Mouse (Mus musculus): ENCODE measurements around the gene Tbr1.

The Tbr1 gene

DNA sequence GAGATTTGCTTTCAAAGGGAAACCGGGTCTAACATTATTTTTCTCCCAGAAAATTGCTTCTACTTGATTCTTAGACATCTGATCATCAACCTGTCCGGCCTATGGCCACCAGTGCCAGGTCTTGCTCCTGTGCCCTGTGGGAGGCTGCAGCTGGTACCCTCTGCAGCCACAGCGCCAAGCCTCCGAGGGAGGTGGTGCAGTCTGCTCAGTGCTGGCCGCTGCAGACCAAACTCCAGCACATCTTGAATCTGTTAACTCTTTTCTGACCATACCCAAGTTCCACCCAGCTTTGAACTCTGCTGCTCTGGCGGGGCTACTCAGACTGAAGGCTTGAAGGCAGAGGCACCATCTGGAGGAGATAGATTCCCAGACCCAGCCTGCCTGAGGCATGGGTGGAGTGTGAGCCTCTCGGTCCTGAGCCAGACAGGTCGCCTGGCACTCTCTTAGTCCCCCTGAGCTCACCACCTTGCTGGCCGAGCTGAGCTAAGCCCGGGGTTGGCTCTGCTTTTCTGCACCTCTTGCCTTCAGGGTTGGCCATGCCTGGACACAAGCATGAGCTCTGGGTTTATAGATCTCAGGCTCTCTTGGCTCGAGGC, at the start of gene Tbr1:
TSS of gene Tbr1 (plus strand) at position 275 of the 596 bp plus-strand sequence.
- DNase-seq (ENCODE audit: low spot score) = no peak

DNA sequence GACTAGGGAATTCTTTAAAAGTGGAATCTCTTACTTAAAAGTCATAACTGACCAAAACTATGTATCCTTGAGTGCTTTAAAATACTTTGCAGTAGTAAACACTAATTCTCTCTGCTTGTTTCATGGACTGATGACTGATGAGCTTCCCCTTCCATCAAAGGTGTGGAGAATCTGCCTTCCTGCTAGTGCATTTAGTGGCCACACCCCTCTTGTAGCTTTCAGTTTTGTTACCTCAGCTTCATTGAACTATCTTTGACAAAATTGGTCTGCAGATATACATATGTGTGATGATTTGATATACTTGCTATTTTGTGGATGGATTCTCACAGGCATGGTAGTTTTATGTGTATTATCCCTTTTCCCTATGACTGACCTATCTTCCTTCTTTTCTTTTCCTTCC, 47.7 kb upstream of the Tbr1 start:
- no peak for DNase-seq (ENCODE audit: low spot score)

DNA sequence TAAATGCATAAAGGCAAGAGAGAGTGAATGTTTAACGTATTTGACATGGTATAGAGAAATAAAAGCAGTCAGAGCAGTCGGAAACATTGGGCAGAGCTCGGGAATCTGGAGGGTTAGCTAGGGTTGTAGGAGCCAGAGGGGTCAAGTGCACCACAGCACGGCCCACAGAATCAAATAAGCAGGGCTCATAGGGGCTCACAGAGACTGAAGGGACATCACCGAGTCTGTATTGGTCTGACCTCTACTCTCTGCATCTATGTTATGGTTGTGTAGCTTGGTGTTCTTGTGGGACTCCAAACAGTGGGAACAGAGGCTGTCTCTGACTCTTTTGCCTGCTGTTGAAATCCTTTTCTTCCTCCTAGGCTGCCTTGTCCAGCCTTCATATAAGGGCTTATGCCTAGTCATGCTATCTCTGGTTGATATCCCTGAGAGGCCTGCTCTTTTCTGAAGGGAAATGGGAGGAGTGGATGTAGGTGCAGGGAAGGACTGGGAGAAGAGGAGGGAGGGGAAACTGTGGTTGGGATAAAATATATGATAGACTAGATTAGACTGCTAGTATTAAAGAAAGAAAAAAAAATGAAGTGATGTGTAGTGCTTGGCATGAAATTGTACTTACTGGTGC, 43.4 kb upstream of the Tbr1 start:
- no peak for DNase-seq (ENCODE audit: low spot score)

DNA sequence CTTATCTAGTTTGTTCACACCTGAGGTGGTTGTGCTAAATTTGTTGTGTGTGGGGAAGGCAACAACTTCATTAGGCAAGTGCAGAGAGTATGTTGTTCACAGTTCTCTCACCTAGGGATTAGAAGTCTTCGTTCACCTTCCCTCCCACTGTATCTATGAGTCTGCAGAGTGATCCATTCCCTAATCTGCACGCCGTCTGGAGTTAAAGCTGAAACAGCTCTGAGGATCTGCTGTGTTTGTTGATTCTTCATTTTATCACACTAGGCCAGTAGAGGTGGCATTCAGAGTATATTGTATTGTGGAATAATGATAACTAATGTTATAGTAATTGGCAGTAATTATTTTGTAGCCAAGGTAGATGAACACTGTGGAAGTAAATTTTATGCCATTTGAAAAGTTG, 42.7 kb upstream of the Tbr1 start:
- no peak for DNase-seq (ENCODE audit: low spot score)

DNA sequence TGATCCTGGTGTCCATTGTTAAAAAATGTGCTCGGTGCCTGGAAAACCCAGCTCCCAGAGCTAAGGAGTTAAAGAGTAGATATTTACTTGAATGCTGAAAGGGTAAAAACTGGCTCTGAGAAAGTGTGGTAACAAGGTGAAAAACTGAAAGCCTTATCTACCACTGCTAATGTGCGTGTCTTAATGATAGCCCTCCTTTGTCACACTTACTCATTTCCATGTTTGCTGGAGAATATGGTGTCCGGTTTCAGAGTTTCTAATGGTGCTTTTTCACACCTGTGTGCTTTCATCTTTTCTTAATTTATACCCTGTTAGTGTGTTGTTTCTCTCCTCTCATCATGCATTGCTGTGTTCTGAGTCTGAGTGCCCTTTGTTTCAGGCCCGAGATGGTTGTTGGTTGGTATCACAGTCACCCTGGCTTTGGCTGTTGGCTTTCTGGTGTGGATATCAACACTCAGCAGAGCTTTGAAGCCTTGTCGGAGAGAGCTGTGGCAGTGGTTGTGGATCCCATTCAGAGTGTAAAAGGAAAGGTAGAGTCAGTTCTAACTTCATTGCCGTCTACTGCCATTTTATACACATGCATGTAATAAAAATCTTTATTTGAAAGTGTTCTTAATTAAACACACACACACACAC, 38.1 kb upstream of the Tbr1 start:
- DNase-seq (ENCODE audit: low spot score) = no peak

DNA sequence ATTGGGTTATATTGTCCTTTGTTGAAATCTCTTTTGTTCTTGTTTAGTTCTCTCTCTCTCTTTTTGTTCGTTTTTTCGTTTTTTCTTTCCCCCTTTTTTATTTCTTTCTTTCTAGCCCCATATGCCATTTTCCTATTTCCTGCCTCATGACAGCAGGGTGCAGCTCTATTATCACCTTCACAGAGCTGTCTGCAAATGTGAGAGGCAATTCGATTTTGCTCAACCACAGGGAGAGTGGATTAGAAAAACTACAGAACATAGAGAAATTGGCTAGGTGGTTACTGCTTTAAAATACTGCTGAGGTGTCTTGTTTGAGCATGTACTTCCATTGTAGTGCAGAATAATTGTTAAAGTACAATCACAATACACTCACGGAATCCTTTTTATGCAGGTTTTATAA, 37.2 kb upstream of the Tbr1 start:
- no peak for DNase-seq (ENCODE audit: low spot score)

DNA sequence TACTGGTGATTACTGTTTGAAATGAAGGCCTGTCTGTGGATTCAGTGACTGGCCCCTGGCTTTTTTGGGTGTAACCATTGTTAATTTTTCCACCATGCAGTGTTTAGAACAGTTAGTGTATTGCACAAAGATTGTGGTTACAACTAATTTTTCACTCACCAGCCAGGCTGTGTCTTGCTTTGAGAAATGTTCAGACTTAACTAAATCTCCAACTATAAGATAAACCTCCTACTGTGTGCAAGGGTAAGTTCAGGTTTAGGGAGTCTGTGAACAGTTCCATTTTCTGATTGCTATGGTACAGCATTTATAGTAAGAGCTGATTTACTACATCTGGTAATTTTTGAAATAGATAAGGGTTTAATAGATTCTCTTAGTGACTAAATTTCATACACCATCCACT, 21.9 kb upstream of the Tbr1 start:
- no peak for DNase-seq (ENCODE audit: low spot score)

DNA sequence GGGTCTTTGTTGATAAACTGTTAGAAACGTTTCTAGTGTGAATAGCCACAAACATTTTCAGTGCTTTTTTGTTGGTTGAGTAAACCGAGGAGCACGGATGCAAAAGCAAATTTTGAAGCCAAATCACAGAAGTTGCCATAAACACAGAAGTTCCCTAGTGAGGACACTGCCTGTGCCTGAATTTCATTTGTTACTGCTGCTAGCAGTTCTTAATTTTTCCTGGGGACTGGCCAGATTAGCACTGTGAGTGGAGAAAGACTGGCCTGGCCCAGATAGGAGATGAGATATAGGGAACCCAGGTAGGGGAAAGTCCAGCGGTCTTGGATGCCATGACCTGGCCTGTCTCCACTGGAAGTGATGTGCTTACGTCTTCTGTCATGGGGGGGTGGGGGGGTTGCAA, 7.8 kb upstream of the Tbr1 start:
- DNase-seq (ENCODE audit: low spot score) = no peak

DNA sequence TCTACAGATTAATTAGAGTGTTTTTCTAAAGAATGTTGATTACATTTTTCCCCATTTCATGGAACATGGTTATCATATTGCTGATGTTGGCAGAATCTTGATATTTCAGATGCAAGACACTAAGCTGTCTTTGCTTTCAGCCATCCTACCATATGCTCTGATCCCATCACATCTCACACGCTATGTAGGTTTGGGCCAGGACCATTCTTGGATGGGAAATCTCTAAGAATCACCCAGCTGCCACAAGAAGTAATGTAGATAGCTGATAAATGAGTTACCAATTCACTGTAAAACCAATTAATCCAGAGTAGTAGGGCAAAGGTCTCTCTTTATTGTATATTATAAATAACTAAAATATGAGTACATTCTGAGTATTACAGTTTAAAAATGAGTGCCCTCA, 4.7 kb upstream of the Tbr1 start:
- no peak for DNase-seq (ENCODE audit: low spot score)

DNA sequence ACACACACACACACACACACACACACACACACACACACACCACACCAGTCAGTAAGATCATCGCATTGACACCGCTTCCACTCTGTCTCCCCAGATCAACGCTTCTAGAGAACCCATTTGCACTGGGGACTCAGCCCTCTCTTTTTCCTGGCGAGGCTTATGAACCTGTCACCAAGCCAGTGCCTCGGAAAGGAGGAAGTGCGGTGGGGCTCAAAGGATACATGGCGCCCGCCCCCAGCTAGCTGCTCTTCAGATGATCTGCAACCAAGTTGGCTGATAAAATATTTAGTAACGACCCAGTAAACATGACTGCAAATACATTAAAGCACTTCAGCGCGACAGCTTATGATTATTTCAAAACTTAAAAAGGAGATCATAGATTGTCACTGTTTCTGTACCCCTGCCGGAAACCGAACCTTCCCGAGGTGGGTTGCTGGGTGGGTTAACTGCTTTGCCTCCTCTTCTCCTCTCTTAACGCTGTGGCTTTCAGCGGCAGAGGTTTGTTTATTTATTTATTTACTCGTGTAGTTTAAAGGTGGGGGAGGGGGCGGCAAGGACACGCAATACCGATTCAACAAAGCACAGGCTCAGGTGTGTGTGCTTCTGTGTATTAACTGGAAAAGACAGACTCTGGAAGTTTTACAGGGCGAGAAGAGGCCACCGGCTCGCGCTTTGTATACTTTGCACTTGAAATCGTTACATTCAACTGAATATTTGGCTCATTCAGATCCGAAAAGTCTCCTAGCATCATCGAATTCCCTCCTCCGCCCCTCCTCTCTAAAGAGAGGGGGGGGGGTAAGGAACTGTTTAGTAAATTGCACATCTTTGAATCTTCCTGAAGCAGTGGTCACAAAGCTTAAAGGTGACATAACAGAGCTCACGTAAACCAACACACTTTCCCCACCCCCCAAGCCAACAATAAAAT, 975 bp downstream of the Tbr1 start:
- no peak for DNase-seq (ENCODE audit: low spot score)

DNA sequence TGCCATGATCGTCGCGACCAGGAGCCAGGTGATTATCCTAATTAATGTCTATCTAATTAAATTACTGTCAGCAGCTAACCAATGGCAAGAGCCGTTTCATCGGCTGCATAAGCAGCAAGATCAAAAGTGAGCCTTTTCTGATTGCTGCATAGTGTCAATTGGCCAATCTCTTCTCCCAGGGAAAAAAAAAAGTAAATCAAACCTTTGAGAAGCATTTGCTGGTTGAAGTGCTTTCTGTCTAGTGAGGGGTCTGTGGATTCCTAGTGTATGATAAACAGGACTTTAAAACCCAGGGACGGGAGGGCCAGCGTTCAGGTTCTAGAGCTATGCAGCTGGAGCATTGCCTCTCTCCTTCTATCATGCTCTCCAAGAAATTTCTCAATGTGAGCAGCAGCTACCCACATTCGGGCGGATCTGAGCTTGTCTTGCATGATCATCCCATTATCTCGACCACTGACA, 1.7 kb downstream of the Tbr1 start:
- DNase-seq (ENCODE audit: low spot score) = no peak

DNA sequence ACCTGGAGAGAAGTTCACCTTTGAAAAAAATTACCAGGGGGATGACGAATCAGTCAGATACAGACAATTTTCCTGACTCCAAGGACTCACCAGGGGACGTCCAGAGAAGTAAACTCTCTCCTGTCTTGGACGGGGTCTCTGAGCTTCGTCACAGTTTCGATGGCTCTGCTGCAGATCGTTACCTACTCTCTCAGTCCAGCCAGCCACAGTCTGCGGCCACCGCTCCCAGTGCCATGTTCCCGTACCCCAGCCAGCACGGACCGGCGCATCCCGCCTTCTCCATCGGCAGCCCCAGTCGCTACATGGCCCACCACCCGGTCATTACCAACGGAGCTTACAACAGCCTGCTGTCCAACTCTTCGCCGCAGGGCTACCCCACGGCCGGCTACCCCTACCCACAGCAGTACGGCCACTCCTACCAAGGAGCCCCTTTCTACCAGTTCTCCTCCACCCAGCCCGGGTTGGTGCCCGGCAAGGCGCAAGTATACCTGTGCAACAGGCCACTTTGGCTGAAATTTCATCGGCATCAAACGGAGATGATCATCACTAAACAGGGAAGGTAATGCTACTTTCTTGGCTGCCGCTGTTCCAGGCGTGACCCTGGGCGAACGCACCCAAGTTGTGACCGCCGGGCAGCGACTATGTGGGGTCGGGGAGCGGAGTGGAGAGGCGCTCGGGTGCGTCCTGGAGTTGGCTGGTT, 2.3 kb downstream of the Tbr1 start:
- no peak for DNase-seq (ENCODE audit: low spot score)

DNA sequence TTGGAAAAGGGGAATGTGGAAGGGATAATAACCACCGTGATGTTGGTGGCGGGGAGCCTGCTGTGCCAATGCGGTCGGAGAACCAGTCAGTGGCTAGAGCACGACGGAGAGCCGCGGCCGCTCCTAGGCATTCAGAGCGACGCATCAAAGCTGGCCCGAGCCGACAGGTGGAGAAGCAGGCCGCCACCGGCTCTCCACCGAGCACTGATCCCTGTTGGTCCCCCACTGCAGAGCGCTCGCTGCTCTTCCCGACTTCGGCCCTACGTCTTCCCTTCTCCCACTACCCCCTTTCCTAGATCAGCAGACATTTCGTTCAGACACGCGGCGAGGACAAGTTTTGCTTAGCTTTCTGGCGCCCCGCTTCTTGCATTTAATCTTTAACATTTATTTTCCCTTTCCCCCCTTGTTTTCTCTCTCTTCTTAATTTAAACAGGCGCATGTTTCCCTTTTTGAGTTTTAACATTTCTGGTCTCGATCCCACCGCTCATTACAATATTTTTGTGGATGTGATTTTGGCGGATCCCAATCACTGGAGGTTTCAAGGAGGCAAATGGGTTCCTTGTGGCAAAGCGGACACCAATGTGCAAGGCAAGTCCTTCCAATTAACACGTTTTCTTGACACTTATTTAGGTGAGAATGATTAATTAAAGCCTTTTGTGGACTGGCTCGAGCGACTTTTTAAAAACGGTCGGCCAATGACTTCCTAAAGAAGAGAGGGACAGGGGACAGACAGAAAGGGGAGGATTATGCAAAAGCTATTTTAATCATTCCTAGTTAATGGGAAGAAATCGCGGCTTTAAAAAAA, 3.0 kb downstream of the Tbr1 start:
- DNase-seq (ENCODE audit: low spot score) = no peak

DNA sequence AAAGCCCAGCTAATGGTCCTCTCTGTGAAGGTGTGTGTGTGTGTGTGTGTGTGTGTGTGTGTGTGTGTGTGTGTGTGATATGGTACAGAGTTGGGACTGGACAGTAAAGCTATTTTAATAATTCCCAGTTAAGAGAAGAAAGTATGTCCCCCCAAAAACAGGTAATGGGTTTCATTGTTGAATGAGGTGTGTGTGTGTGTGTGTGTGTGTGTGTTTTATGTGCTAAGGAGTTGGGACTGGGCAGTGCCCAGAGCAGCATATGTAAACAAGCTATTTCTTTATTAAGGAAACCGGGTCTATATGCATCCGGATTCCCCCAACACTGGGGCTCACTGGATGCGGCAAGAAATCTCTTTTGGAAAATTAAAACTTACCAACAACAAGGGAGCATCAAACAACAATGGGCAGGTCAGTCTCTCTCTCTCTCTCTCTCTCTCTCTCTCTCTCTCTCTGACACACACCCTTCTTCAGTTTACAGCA, 3.7 kb downstream of the Tbr1 start:
- DNase-seq (ENCODE audit: low spot score) = no peak

DNA sequence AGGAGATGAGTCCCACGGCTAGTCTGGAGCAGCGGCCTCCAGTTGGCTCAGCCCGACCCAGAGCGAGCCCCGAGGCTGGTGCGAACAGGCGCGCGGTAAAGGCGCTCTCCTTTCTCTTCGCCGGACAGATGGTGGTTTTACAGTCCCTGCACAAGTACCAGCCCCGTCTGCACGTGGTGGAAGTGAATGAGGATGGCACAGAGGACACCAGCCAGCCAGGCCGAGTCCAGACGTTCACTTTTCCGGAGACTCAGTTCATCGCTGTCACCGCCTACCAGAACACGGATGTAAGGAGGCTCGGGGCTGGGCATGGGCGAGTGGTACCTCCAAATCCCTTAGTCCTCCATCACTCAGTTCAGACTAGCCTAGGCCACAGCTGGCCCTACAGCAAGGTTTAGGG, 4.4 kb downstream of the Tbr1 start:
- DNase-seq (ENCODE audit: low spot score) = peak; percentile 23

DNA sequence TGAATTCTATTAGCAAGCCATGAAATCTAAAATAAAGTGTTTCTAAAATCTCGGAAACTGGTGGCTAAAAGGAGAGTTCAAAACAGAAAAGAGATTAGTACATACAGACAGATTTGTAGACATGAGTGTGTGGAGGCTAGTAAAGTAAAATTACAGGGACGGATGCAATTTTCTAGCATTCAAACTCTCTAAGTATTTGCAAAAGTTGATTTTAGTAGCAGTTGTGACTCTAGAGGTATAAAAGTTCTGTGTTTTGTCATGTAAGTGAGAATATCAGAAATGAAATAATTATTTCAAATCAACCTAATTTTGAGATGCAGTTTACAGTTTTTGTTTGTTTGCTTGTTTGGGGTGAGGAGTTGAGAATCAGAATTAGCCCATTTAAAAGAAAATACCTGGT, 5.1 kb downstream of the Tbr1 start:
- DNase-seq (ENCODE audit: low spot score) = no peak

DNA sequence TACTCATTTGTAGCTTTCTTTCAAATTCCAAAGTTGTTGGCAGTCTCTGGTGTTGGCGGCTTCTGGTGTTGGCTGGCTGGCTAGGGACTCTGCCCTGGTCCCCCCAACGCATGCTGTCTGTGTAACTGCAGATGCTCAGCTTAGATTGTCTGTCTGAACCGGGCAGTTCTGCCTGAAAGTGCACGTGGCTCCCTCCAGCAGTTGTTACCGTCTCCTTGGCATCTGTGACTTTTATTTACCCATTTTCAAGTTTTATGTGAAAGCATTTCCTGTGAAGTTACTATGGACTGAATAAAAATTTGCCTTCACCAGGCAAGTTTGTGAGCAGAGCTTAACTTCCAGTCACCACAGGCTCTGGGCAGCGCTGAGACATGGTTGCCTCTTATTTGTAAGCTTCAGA, 6.0 kb downstream of the Tbr1 start:
- no peak for DNase-seq (ENCODE audit: low spot score)

DNA sequence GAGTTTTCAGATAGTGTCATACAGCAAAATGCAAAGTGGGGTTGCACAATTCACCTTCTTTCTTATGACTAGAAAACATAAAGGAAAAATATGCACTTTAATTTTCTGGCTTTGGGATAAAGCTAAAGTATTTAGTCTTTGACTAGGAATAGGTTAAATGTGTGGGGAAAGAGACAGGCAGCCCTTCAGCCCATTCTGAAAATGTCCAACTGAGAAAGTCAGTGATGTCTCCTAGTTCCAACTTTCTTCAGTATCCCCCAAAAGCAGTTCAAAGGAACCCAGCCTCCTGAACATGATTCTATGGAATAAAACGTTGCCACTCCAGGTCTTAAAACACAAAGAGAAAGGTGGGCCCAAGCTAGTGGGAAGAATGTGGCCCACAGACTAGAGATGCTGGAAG, 6.7 kb downstream of the Tbr1 start:
- no peak for DNase-seq (ENCODE audit: low spot score)

DNA sequence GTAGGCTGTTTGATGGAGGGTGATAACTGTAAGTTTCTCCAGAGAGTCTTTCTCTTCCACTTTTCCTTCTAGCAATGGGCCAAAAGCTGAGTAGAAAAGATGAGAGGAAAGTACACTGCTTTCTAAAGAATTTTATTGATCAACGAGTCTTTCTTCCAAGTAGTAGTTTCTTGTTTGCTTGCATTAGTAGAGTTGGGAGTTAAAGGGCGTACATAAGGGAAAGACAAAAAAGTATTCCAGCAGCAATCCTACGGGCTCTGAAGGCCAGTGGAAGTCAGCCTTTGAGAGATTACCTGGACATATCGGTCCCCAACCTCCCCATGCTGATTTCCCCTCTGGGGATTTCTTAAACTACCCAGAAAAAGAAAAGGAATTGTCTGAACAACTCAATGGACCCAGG, 8.0 kb downstream of the Tbr1 start:
- DNase-seq (ENCODE audit: low spot score) = no peak

DNA sequence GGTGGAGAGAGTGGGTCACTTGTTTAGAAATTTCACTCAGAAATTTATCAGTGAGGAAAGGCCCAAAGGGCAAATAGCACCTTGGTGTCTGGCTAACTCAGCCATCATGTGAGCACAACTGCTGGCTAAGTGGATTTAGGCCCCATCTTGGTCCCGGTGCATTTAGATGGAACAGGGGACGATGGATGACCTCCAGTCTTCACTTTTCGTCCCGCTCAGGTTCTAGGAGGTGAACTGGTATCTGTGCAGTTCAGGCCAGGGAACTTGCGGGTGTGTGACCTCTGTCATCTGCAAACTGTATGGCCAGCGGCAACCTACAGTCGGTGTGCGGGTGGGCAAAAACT, 8.4 kb downstream of the Tbr1 start:
- no peak for DNase-seq (ENCODE audit: low spot score)

Data from yolk sac, embryonic 10.5 days (tissue).